Mouse (Mus musculus) embryo, embryonic 10.5 days (tissue): ENCODE results near the gene Ccnk.

ENCODE experiments used
- DNase-seq: peaks from one replicate; pipeline ENCODE4 v3.0.0-alpha.2; 2015; ENCODE audit warnings: low spot score

Ccnk gene

GRCm38 (mm10) chr12:108179321-108180266, at the start of gene Ccnk:
Ccnk (plus strand) TSS chr12:108179579.
- DNase-seq = peak; percentile 99

DNA sequence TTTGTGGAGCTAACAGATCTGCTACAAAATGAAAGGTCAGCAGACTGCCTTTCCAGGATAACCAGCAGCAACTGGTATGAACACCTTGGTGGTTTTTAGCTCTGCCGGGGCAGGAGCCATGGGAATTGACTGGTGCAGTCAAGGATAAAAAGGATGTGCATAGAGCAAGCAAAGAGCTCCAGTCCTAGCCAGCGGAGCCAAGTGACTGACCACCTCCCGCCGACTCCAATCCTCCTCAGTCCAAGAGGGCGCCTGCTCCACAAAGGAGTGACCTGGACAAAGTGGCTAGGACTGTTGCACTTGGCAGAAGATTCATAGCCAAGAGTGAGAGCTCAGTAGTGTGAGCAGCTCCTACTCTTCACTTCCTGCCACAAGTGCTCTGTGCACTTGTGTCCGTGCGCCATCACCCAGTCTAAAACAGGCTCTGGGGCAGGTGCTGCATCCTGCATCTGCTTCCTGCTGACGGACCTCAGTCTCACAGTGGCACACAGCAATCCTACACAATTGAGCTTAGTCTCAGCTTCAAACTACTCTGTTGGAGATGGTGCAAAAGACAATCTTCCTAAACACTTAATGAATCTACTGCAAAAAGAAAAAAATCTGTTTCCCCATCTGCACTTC, 46.8 kb upstream of the Ccnk start:
- no peak for DNase-seq

- DNase-seq = peak; percentile 37
Measured at GRCm38 (mm10) chr12:108133181-108133580, 46.2 kb upstream of the Ccnk start.

DNA sequence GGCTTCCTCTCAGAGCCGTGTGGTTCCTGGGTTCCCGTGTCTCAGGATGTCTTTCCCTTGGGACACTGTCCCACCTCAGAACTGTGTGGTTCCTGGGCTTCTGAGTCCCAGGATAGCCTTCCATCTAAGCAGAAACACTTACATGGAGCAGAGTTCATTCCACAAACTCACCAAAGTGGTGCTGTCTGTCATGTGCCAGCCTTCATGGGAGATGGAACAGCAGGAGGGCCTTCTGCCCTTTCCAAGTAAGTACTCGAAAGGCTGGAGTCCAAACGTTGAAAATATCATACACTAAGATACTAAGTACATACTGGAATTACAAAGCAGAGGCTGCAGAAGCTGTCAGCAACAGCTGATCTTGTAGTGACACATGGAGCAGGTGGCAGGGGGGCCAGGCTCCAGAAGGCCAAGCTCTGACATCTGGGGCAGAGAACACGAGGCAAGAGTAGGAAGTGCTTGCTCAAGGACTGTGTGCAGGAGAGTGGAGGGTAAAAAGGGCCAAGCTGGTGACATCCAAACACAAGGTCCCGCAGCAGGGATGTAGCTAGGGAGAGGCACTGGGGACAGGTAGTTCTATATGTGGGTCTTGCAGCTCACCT, 43.7 kb upstream of the Ccnk start:
- DNase-seq = no peak

GRCm38 (mm10) chr12:108143624-108144498, 35.5 kb upstream of the Ccnk start:
- no peak for DNase-seq

DNA sequence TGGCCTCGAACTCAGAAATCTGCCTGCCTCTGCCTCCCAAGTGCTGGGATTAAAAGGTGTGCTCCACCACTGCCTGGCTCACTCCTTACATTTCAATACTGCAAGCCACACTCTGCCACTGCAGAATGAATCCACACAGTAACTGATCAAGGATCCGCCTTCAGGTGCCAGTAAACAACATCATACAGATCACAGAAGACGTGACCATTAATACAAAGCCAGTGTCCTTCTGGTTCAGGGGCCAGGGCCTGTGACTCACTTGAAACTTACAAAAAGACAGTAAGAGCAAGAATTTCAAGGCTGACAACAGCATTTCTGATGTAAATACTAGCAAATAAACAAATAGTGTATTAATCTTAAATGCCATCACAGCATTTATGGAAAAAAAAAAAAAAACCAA, 34.2 kb upstream of the Ccnk start:
- no peak for DNase-seq

DNA sequence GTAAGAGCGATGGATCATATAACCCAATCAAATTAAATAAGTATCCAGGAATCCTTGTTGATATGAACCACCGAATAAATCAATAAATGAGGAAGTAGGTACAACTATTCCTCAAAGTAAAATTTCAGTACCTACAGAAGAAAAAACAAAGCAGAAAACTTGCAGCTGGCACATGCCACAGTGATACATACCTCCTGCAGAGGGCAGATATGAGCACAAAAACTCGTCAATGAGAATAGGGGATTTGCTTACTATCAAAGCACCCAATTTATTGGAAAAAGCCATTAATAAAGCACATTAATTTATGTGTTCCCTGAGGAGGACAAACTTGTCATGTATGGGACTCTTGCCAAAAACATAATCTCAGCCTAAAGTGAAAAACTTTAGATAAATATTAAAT, 29.6 kb upstream of the Ccnk start:
- no peak for DNase-seq

DNA sequence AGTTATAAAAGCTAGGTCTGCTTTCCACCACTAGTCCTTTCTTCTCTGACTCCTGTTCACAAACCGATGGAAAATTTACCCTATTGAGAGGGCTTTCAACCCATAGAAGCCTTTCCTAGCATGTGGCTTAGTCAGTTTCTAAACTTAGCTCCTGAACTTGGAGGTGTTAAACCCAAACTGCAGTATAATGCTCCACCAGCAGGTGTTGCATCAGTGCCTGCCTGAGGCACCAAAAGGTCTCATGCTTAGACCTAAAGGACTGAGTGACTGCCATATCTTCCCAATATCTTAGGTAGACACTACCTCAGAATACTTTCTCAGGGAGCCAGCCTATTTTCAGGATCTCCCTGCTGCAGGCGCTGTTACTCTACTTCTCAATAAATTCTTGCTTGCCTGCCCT, 26.6 kb upstream of the Ccnk start:
- no peak for DNase-seq

- DNase-seq = no peak
Measured at GRCm38 (mm10) chr12:108159863-108160262, 19.5 kb upstream of the Ccnk start.

- DNase-seq = peak; percentile 56
Measured at GRCm38 (mm10) chr12:108162036-108162435, 17.3 kb upstream of the Ccnk start.

DNA sequence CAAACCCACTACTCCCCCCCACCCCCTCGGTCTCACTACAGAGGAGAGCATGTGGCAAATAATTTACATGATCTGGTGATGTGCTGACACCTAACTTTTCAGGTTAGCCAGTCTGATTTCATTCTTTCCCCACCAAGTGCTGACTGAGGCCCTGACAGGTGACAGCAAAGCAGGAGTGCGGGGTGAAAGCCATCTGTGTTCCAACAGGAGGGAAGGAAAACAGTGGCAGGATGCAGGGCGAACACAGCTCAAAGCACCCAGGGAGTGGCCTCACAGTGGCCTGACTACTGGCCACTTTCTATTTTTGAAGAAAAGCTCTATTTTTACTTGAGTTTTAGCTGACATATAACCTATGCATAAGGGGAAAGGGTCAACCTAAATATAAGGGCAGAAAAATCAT, 15.7 kb upstream of the Ccnk start:
- no peak for DNase-seq

GRCm38 (mm10) chr12:108168909-108169308, 10.5 kb upstream of the Ccnk start:
- no peak for DNase-seq

DNA sequence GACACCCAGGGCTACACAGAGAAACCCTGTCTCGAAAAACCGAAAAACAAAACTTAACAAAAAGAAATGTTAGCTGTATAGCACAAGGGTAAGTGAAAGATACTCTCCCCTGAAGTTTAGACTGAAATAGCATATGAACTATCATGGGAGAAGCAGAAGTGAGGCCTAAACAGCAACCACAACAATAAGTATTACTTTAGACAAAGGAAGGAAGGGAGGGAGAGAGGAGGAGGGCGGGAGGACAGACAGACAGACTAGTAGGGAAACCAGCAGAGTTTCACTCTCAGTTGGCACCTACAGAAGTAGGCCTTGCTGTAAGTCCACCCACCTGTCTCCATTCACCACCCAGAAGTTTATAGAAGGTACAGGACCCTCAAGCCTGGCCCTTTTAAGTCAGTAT, 8.9 kb upstream of the Ccnk start:
- no peak for DNase-seq

DNA sequence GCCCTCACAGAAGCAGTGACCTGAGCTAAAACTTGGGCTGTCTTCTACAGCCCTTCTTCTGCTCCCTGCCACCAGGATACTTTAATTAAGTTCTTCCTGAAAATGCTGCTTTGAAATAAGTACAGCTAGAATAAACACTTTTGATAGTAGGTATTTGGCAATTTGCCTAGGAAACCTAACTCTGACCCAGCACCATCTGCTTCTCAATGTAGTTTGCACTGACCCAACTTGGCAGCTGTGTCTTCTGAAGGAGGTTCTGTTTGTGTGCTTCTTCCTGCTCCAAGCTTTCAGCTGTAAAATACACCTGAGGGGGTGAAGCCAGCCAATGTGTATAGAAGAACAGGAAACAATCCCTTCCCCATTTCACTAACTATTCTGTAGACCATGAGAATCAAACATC, 8.0 kb upstream of the Ccnk start:
- DNase-seq = no peak

DNA sequence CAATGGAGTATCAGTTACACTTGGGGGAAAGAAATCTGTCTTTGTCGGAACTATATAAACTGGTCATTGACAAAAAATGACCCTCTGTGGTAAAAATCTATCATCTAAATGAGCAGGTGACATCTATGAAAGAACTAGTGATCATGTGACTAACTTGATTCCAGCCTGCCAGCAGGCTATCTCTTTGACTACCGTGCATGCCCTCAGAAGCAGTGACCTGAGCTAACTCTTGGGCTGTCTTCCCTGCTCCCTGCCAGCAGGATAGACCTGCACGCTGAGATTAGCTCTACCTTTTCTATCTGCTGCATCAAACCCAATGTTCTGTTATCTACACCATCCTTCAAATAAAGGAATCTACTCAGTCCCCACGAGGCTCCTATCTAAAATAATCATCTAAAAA, 6.7 kb upstream of the Ccnk start:
- DNase-seq = no peak

DNA sequence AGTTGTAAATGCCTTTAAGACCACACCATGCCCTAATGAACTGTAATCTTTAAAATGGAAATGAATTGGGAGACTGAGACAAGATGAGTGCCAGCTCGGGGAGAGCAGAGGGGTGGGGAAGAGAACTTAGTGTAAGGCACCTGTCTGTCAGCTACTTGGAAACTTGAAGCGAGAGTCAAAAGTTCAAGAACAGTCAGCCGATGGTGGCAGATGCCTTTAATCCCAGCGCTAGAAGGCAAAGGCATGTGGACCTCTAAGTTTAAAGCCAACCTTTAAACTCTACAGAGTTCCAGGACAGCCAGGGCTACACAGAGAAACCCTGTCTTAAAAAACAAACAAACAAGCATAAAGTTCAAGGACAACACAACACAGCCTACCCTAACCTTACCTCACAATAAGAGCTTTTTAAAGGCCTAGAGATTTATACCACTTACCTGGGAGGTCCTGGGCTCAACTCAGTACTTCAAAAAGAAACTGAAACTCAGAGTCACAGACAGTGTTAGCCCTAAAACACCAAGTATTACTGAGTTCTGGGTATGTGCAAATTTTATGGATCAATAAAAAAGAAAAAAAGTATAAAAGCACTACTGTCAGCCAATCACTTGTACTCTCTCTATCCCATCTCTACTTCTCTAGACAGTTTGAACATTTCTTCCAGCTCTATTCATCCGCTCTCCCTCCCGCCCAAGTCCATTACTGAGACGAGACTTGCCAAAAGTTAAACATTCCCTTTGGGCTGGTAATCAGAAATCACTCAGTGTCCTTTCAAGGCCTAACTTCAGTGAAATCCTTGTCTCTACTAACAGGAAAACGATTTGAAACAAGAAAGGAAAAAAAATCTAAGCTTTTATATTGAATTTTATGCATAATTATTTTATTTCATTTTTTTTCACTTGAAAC, 4.5 kb upstream of the Ccnk start:
- DNase-seq = no peak

DNA sequence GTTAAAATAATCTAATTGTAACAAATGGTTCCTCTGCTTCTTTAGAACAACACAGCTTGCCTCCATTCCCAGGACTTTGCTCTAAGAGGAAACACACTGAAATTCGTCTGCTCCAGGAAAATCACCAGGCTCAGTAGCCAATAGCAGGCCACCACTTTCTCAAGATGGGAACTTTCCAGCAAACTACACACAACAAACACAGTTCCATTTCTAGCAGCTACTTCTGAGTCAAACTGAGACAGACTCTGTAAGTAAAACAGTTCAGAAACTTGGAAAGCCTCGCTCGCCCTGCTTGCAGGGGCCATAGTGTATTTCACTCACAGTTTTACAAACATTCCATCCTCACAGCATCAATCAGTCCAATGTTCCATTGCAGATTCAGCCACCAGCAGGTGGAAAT, 3.0 kb upstream of the Ccnk start:
- no peak for DNase-seq

DNA sequence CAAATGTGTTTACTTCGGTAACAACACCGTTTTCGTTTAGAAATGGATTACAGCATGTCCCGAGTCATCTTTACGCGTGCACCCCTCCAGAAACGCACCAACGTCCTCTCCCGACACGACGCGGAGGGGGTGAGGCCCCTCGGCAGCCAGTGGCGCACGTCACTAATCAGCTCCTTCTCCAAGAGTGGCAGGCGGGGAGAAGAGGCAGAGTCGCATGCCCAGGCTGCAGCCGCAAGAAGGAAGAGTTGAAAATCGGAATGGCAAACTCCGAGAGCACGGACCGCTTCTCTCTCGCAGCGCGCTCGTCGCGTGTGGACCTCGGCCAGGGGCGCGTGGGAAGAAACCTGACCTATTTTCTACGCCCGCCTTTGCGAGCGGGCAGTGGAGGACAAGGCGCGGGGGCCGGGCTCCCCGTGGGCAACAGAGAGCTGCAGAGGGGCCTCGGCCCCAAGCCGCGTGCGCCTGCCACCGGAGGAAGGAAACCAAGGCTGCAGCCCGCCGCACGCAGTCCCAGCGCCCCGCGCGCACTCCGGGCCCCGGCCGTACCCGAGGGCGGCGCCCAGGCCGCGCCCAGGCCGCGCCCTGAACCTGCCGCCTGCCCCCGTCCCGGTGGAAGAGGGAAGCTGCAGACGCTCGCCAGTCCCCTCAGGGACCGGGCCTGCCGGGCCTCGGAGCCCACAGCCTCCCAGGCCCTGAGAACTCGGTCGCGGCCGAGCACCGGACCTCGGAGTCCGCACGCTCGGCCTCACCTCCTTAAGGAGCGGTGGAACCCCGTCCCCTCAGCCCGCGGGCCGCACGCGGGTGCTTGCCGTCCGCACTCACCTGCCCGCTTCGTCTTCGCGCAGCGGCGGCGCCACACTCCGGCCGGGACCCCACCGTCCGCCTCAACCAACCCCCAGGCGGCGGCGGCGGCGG, 791 bp upstream of the Ccnk start:
- peak; percentile 58 for DNase-seq

- no peak for DNase-seq
Measured at GRCm38 (mm10) chr12:108179246-108179320, 296 bp upstream of the Ccnk start, which contains the start of gene Setd3. Setd3 (minus strand) TSS chr12:108179314.

DNA sequence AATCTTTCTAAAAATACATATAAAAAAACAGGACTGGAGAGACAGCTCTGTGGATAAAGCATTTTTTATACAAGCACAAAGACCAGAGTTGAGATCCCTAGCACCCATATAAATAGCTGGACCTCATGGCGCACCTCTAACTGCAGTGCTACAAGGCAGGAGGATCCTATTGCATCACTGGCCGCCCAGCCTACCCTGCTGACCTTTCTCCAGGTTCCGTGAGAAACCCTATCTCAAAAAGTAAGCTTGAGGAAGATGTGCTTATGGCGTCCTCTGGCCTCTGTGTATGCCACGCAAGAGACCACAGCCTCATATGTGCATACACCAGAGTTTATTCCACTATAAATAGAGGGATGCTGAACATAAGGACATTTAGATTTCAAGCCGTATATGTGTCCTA, 2.3 kb downstream of the Ccnk start:
- no peak for DNase-seq
